Mouse (Mus musculus): ENCODE results near the gene Acadvl.

GRCm38 (mm10) chr11:69983377-69983776, 31.8 kb downstream of the Acadvl start:
- TF ChIP-seq POLR2A (IDR thresholded peaks at IDR 0.05; ENCODE audit: insufficient read depth, low read depth, low read length) (no peak), CTCF (IDR thresholded peaks at IDR 0.05; ENCODE audit: insufficient read depth, low read depth, low read length) (no peak)

All from olfactory bulb, adult 2 months (tissue).